Mouse (Mus musculus) kidney, adult 2 months (tissue): ENCODE results near the gene Atg13.

ENCODE experiments used
- CTCF ChIP-seq: fragments of 200-500 bp; conservative IDR thresholded peaks from 2 replicates; pipeline ENCODE4 v1.5.1; 2011; ENCODE audit warnings: low read depth, mild to moderate bottlenecking, control low read depth, low read length, moderate library complexity, mixed read lengths; ENCODE audit not compliant: insufficient read depth, insufficient read length
- POLR2A ChIP-seq: fragments of 200-500 bp; IDR thresholded peaks from one replicate; pipeline ENCODE4 v1.6.1; 2011; ENCODE audit warnings: low read depth, low read length, control low read depth

GRCm38 (mm10) chr2:91644021-91644420 lies 66.4 kb downstream of the Atg13 start:
- TF ChIP-seq POLR2A (no peak), CTCF (no peak)
